Mouse (Mus musculus) testis, adult 2 months (tissue): Measurements from ENCODE around the gene Prss43.

Experiments used
- CTCF ChIP-seq: fragments of 200-500 bp; IDR thresholded peaks from 2 replicates; pipeline ENCODE4 v1.5.1; 2012; ENCODE audit warnings: low read depth, mild to moderate bottlenecking, inconsistent platforms, low read length, moderate library complexity; ENCODE audit not compliant: control insufficient read depth, insufficient read depth, insufficient replicate concordance
- POLR2A ChIP-seq: fragments of 200-500 bp; IDR thresholded peaks from 2 replicates; pipeline ENCODE4 v1.6.1; 2012; ENCODE audit warnings: low read depth, mild to moderate bottlenecking, inconsistent platforms, low read length, moderate library complexity; ENCODE audit not compliant: control insufficient read depth

DNA sequence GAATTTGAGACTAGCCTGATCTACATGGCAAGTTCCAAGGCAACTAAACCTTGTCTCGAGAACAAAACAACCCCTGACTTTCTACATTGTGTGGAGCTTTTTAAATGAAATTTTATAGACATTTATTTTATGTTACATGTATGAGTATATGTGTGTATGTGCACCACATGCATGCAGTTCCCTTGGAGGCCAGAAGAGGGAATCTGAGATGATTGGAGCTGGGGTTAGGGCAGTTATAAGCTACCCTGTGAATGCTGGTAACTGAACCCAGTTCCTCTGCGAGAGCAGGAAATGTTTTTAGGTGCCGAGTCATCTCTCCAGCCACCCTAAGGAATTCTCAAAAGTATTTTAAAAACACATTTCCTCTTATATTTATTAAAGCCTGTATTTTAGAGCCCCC, 38.3 kb upstream of the Prss43 start:
- no peak for TF ChIP-seq CTCF
- no peak for TF ChIP-seq POLR2A
